Mouse (Mus musculus) spleen, adult 2 months (tissue): Measurements from ENCODE around the gene Awat1.
A peak's percentile ranks its signal among the peaks of the same experiment; 100 is the strongest.

ENCODE experiments used
- CTCF ChIP-seq: fragments of 200-500 bp; IDR thresholded peaks from 2 replicates; pipeline ENCODE4 v1.5.1; 2011; ENCODE audit warnings: mild to moderate bottlenecking, inconsistent platforms; ENCODE audit not compliant: insufficient read depth, insufficient read length, insufficient replicate concordance; ENCODE audit errors: extremely low read depth
- POLR2A ChIP-seq: fragments of 200-500 bp; IDR thresholded peaks from 2 replicates; pipeline ENCODE4 v1.6.1; 2011; ENCODE audit warnings: low read depth, low read length, inconsistent platforms

DNA sequence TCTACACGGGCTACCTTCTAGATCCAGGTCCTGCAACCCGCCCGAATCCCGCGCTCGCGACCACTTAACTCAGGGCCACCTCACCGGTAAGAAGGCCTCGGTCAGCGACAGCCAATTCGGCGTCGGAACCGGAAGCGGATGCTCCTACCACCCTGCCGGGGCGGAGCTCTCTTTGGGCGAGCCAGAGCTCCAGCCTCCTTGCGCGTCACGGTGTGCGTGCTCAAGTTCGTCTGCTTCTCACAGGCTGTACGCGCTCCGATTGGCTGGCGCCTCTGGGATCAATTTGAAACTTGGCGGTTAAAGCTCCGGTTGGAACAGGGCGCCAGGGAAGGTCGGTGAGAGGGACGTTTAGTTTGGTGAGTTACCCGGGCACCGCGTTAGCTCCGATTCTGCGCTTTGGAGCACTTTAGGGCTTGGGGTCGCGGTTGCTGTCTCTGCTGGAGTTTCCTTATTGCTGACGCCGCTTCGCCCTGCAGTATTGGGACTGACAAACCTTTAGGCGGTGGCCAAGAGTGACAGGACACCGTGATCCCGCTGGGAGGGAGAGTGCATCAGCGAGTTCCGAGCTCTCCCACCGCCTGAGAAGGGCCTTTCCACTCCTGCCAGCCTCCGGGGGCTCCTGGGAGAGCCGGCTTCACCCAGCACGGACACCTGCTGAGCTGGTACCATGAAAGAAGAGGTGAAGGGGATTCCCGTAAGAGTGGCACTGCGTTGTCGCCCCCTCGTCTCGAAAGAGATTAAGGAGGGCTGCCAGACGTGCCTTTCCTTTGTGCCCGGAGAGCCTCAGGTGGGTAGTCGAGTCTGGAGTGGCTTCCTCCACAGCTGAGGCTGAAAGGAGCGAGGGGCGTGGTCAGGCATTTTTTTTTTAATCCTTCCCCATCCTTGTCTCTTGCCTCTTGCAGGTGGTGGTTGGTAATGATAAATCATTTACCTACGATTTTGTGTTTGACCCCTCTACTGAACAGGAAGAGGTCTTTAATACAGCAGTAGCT, 54.0 kb downstream of the Awat1 start, which contains the start of gene Pdzd11:
- no peak for TF ChIP-seq CTCF
- TF ChIP-seq POLR2A, result peak; percentile 24
